Mouse (Mus musculus): ENCODE results near the gene H2al1i.
"Not testable (repeated sequence)": the region's sequence is repeated elsewhere in the genome, so short reads cannot be mapped to it uniquely, and the experiment has no call there.

The H2al1i gene

DNA sequence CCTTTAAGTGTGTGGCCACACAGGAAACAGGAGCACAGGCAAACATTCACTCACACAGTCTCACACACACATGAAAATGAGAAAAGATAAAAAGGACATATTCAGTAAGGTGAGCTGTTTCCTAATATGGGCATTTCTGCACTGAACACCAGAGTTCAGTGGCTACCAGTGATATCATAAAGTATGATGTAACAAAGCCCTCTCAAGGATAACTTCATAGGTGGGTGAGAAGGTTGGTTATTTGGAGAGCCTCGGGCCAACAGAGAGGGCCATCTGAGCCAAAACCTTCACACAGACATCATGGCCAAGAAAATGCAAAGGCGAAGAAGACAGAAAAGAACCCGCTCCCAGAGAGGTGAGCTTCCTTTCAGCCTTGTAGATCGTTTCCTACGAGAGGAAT is at the start of gene H2al1i:
Gene H2al1i (plus strand): TSS at position 301 of the 400 bp plus-strand sequence.
- DNase-seq, result not testable (repeated sequence)

GRCm38 (mm10) chrX:11277083-11277482 is 47.4 kb upstream of the H2al1i start:
- DNase-seq, result no peak

GRCm38 (mm10) chrX:11280741-11281140 is 43.7 kb upstream of the H2al1i start:
- DNase-seq, result peak; percentile 3

- no peak for DNase-seq
Observed at GRCm38 (mm10) chrX:11288306-11288882, 36.1 kb upstream of the H2al1i start.

DNA sequence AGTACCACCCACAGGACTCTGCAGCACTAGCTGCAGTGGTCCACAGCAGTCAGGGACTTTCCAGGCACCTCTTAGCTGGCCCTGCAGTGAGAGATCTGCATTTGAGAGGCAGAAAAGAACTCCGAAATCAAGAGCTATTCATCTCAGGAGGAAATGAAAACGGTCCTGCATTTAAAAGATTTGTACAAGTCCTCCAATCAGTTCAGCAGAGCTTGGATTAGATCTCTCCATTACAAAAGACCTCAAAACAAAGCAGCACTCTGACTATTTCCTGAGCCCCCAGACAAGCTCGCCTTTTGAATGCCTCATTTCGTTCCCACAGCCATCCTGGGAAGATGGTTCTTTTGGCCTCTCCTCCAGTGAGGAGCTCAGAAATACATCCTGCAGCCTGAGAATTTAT is 35.2 kb upstream of the H2al1i start:
- no peak for DNase-seq

- not testable (repeated sequence) for DNase-seq
Observed at GRCm38 (mm10) chrX:11298957-11299356, 25.5 kb upstream of the H2al1i start, which contains the start of gene H2al1a. Gene H2al1a (plus strand): TSS chrX:11299257.

DNA sequence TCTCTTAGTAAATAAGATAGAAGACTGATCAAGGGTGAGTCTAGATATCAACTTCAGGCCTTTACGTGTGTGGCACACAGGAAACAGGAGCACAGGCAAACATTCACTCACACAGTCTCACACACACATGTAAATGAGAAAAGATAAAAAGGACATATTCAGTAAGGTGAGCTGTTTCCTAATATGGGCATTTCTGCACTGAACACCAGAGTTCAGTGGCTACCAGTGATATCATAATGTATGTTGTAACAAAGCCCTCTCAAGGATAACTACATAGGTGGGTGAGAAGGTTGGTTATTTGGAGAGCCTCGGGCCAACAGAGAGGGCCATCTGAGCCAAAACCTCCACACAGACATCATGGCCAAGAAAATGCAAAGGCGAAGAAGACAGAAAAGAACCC is 22.3 kb upstream of the H2al1i start, which contains the start of gene H2al1b:
Gene H2al1b (plus strand): TSS at position 301 of the 400 bp plus-strand sequence.
- DNase-seq, result not testable (repeated sequence)

DNA sequence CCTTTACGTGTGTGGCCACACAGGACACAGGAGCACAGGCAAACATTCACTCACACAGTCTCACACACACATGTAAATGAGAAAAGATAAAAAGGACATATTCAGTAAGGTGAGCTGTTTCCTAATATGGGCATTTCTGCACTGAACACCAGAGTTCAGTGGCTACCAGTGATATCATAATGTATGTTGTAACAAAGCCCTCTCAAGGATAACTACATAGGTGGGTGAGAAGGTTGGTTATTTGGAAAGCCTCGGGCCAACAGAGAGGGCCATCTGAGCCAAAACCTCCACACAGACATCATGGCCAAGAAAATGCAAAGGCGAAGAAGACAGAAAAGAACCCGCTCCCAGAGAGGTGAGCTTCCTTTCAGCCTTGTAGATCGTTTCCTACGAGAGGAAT is 19.1 kb upstream of the H2al1i start, which contains the start of gene H2al1c:
Gene H2al1c (plus strand): TSS at position 301 of the 400 bp plus-strand sequence.
- not testable (repeated sequence) for DNase-seq

DNA sequence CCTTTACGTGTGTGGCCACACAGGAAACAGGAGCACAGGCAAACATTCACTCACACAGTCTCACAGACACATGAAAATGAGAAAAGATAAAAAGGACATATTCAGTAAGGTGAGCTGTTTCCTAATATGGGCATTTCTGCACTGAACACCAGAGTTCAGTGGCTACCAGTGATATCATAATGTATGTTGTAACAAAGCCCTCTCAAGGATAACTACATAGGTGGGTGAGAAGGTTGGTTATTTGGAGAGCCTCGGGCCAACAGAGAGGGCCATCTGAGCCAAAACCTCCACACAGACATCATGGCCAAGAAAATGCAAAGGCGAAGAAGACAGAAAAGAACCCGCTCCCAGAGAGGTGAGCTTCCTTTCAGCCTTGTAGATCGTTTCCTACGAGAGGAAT is 15.9 kb upstream of the H2al1i start, which contains the start of gene H2al1d:
Gene H2al1d (plus strand): TSS at position 301 of the 400 bp plus-strand sequence.
- DNase-seq, result not testable (repeated sequence)

GRCm38 (mm10) chrX:11311634-11312033 is 12.8 kb upstream of the H2al1i start, which contains the start of gene H2al1e:
Gene H2al1e (plus strand): TSS chrX:11311934.
- not testable (repeated sequence) for DNase-seq

DNA sequence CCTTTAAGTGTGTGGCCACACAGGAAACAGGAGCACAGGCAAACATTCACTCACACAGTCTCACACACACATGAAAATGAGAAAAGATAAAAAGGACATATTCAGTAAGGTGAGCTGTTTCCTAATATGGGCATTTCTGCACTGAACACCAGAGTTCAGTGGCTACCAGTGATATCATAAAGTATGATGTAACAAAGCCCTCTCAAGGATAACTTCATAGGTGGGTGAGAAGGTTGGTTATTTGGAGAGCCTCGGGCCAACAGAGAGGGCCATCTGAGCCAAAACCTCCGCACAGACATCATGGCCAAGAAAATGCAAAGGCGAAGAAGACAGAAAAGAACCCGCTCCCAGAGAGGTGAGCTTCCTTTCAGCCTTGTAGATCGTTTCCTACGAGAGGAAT is 9.6 kb upstream of the H2al1i start, which contains the start of gene H2al1f:
Gene H2al1f (plus strand): TSS at position 301 of the 400 bp plus-strand sequence.
- DNase-seq, result not testable (repeated sequence)

- not testable (repeated sequence) for DNase-seq
Observed at GRCm38 (mm10) chrX:11317956-11318355, 6.5 kb upstream of the H2al1i start, which contains the start of gene H2al1g. Gene H2al1g (plus strand): TSS chrX:11318256.

DNA sequence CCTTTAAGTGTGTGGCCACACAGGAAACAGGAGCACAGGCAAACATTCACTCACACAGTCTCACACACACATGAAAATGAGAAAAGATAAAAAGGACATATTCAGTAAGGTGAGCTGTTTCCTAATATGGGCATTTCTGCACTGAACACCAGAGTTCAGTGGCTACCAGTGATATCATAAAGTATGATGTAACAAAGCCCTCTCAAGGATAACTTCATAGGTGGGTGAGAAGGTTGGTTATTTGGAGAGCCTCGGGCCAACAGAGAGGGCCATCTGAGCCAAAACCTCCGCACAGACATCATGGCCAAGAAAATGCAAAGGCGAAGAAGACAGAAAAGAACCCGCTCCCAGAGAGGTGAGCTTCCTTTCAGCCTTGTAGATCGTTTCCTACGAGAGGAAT is 3.3 kb upstream of the H2al1i start, which contains the start of gene H2al1h:
Gene H2al1h (plus strand): TSS at position 301 of the 400 bp plus-strand sequence.
- DNase-seq, result not testable (repeated sequence)

DNA sequence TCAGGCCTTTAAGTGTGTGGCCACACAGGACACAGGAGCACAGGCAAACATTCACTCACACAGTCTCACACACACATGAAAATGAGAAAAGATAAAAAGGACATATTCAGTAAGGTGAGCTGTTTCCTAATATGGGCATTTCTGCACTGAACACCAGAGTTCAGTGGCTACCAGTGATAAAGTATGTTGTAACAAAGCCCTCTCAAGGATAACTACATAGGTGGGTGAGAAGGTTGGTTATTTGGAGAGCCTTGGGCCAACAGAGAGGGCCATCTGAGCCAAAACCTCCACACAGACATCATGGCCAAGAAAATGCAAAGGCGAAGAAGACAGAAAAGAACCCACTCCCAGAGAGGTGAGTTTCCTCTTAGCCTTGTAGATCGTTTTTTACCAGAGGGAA is 3.1 kb downstream of the H2al1i start, which contains the start of gene H2al1j:
Gene H2al1j (plus strand): TSS at position 301 of the 400 bp plus-strand sequence.
- DNase-seq, result not testable (repeated sequence)

DNA sequence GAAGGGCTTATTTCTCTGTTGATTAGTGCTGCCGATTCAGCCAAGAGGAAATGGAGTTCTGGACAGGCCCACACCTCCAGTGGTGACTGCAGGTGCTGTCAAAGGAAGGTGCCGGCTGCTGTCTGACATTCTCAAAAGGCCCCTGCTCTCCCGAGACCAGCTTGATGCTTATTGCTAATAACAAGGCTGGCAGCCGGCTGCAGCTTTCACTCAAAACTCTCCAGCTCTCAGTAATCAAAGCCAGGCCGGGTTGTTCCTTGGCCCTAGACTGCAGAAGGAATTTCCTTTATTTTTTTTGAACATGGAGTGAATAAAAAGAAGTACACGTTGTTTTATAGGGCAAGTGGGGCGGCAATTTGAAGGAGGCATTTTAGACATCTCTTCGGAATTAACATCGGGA is 21.3 kb downstream of the H2al1i start:
- peak; percentile 6 for DNase-seq

DNA sequence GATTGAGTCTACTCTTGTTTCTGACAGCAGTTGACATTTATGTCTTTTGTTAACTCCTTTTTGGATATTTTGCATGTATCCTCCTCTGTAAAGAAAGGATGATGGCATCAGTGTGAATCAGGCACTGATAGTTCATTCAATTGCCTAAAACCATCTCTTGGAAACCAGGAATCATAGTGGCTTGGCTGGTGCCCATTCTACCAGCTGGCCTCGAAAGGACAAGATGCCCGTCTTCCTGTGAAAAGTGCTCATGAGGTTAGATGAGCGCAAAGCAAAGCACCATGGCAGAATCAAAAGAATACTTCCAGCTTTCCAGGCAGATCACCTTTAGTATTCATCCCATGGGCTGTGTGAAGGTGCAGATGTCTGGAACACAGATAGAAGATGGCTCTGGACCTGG is 22.3 kb downstream of the H2al1i start:
- no peak for DNase-seq

GRCm38 (mm10) chrX:11360823-11361222 is 36.4 kb downstream of the H2al1i start:
- no peak for DNase-seq

- DNase-seq, result no peak
Observed at GRCm38 (mm10) chrX:11361261-11361660, 36.8 kb downstream of the H2al1i start.

GRCm38 (mm10) chrX:11363890-11364289 is 39.4 kb downstream of the H2al1i start:
- no peak for DNase-seq

- no peak for DNase-seq
Observed at GRCm38 (mm10) chrX:11365151-11365550, 40.7 kb downstream of the H2al1i start.
